Mouse (Mus musculus) intestine, postnatal 0 days (tissue): ENCODE measurements around the gene Ipcef1. TPM values are rescaled to one million over a fixed set of nuclear protein-coding genes. Genes with fewer than 3 reads are reported as not detected.

Experiments used
- ATAC-seq: fragments of 200-750 bp; cut with Nextera tagmentation; 2 replicates; pipeline ENCODE4 v1.8.0; 2017; ENCODE audit warnings: mild to moderate bottlenecking, moderate TSS enrichment, moderate library complexity
- H3K27ac ChIP-seq: fragments of 300-500 bp; sonication (generic); 2 replicates; pipeline ENCODE4 v1.5.1; 2014; ENCODE audit warnings: mild to moderate bottlenecking, low read depth, low read length, moderate library complexity
- H3K27me3 ChIP-seq: fragments of 300-500 bp; sonication (generic); replicated peaks from 2 replicates; pipeline ENCODE4 v1.6.1; 2014; ENCODE audit warnings: low read length, mixed read lengths; ENCODE audit not compliant: control insufficient read depth, insufficient read depth
- H3K36me3 ChIP-seq: fragments of 300-500 bp; sonication (generic); 2 replicates; pipeline ENCODE4 v1.6.1; 2014; ENCODE audit warnings: mild to moderate bottlenecking, moderate library complexity; ENCODE audit not compliant: control insufficient read depth, insufficient read depth
- H3K4me1 ChIP-seq: fragments of 300-500 bp; sonication (generic); replicated peaks from 2 replicates; pipeline ENCODE4 v1.6.1; 2014; ENCODE audit warnings: antibody characterized with exemption, low read length, mixed read lengths; ENCODE audit not compliant: control insufficient read depth, insufficient read depth
- H3K4me2 ChIP-seq: fragments of 300-500 bp; sonication (generic); replicated peaks from 2 replicates; pipeline ENCODE4 v1.6.1; 2014; ENCODE audit warnings: low read depth, mild to moderate bottlenecking, moderate library complexity
- H3K4me3 ChIP-seq: fragments of 300-500 bp; sonication (generic); 2 replicates; pipeline ENCODE4 v1.5.1; 2014; ENCODE audit warnings: low read depth, low read length
- H3K9ac ChIP-seq: fragments of 300-500 bp; sonication (generic); 2 replicates; pipeline ENCODE4 v1.6.1; 2014; ENCODE audit warnings: mild to moderate bottlenecking, low read depth, low read length
- H3K9me3 ChIP-seq: fragments of 300-500 bp; sonication (generic); 2 replicates; pipeline ENCODE4 v1.6.1; 2016; ENCODE audit warnings: mixed run types; ENCODE audit not compliant: control insufficient read depth
- CTCF ChIP-seq: sonication (generic); IDR thresholded peaks from 2 replicates; pipeline ENCODE4 v1.5.1; 2016; ENCODE audit warnings: low read depth, mild to moderate bottlenecking, control low read depth, antibody characterized with exemption, moderate library complexity
- WGBS: fragments of 180-500 bp; shearing (Covaris S2); extraction: QIAGEN DNeasy Blood & Tissue Kit; methylation state at CpG from one replicate; pipeline ENCODE4 v1.1.7; 2014; 5-methylcytosine and 5-hydroxymethylcytosine counted together
- polyA plus RNA-seq: library from polyadenylated mRNA; unstranded; fragments of >200 nt; fragmentation: Nextera tagmentation; extraction: Ambion mirVana; gene quantifications from 2 replicates; pipeline ENCODE4 v1.2.1, GENCODE M21; 2015

The Ipcef1 gene
- polyA plus RNA-seq, 1 experiment from 2014 or later = 0.12 TPM

- Histone ChIP-seq H3K27ac (no peak overlapping the region), H3K36me3 (no peaks in the 10 kb centered on the region), H3K4me1 (no peaks in the 10 kb centered on the region), H3K4me3 (no peak overlapping the region), H3K4me2 (no peak overlapping the region), H3K9ac (no peak overlapping the region), H3K27me3 (no peaks in the 10 kb centered on the region), H3K9me3 (no peaks in the 10 kb centered on the region)
- no peak for ATAC-seq
- 44% methylated on average over 1 of the region's 1 CpGs for WGBS
- no peak for TF ChIP-seq CTCF
Observed at GRCm38 (mm10) chr10:6968334-6968733, 83.9 kb downstream of the Ipcef1 start.

GRCm38 (mm10) chr10:6967588-6968242, 84.6 kb downstream of the Ipcef1 start:
- Histone ChIP-seq H3K4me2 (no peak overlapping the region), H3K27ac (no peak overlapping the region), H3K27me3 (no peaks in the 10 kb centered on the region), H3K36me3 (no peaks in the 10 kb centered on the region), H3K9ac (no peak overlapping the region), H3K4me1 (no peaks in the 10 kb centered on the region), H3K4me3 (no peak overlapping the region), H3K9me3 (no peaks in the 10 kb centered on the region)
- ATAC-seq = no peak
- WGBS = 85% methylated on average over 8 of the region's 8 CpGs
- no peak for TF ChIP-seq CTCF

GRCm38 (mm10) chr10:6958791-6959190, 93.5 kb downstream of the Ipcef1 start:
- no peaks in the 10 kb centered on the region for H3K27me3 ChIP-seq
- no peak for TF ChIP-seq CTCF
- no peak overlapping the region for H3K4me3 ChIP-seq
- H3K36me3 ChIP-seq = no peaks in the 10 kb centered on the region
- H3K27ac ChIP-seq = no peak overlapping the region
- ATAC-seq = no peak
- H3K9me3 ChIP-seq = no peaks in the 10 kb centered on the region
- H3K4me2 ChIP-seq = no peak overlapping the region
- H3K4me1 ChIP-seq = no peaks in the 10 kb centered on the region
- no peak overlapping the region for H3K9ac ChIP-seq
- 78% methylated on average over 5 of the region's 5 CpGs for WGBS

GRCm38 (mm10) chr10:6956357-6956756, 95.9 kb downstream of the Ipcef1 start:
- Histone ChIP-seq H3K27ac (no peak overlapping the region), H3K4me2 (no peak overlapping the region), H3K36me3 (no peaks in the 10 kb centered on the region), H3K4me1 (no peaks in the 10 kb centered on the region), H3K9me3 (no peaks in the 10 kb centered on the region), H3K4me3 (no peak overlapping the region), H3K9ac (no peak overlapping the region), H3K27me3 (no peaks in the 10 kb centered on the region)
- WGBS = 83% methylated on average over 2 of the region's 2 CpGs
- TF ChIP-seq CTCF = no peak
- no peak for ATAC-seq

- no peak overlapping the region for H3K4me2 ChIP-seq
- H3K36me3 ChIP-seq = no peaks in the 10 kb centered on the region
- no peak overlapping the region for H3K4me3 ChIP-seq
- no peak for ATAC-seq
- H3K27me3 ChIP-seq = no peaks in the 10 kb centered on the region
- no peaks in the 10 kb centered on the region for H3K4me1 ChIP-seq
- no peaks in the 10 kb centered on the region for H3K9me3 ChIP-seq
- no peak overlapping the region for H3K27ac ChIP-seq
- TF ChIP-seq CTCF = no peak
- no peak overlapping the region for H3K9ac ChIP-seq
Observed at GRCm38 (mm10) chr10:6954533-6954932, 97.7 kb downstream of the Ipcef1 start.

GRCm38 (mm10) chr10:6953115-6953514, 99.2 kb downstream of the Ipcef1 start:
- Histone ChIP-seq H3K9ac (no peak overlapping the region), H3K27ac (no peak overlapping the region), H3K27me3 (no peaks in the 10 kb centered on the region), H3K4me3 (no peak overlapping the region), H3K4me2 (no peak overlapping the region), H3K4me1 (no peaks in the 10 kb centered on the region), H3K9me3 (no peaks in the 10 kb centered on the region), H3K36me3 (no peaks in the 10 kb centered on the region)
- no peak for TF ChIP-seq CTCF
- no peak for ATAC-seq
- WGBS = 65% methylated on average over 1 of the region's 1 CpGs
